Mouse (Mus musculus) midbrain, embryonic 13.5 days (tissue): ENCODE measurements around the gene Ppp2r5a. TPM values are rescaled to one million over a fixed set of nuclear protein-coding genes. Genes with fewer than 3 reads are reported as not detected.

ENCODE experiments used
- polyA plus RNA-seq: library from polyadenylated mRNA; unstranded; fragments of >200 nt; fragmentation: Nextera tagmentation; extraction: Ambion mirVana; gene quantifications from 2 replicates; pipeline ENCODE4 v1.2.1, GENCODE M21; 2015

Ppp2r5a gene
- polyA plus RNA-seq, 1 experiment from 2014 or later, result 7.3 TPM

Other genes starting within 250 kb of the Ppp2r5a start
- not detected in 2 replicates for gene Fam71a, start 238.5 kb downstream of the Ppp2r5a start, polyA plus RNA-seq
- 0.83 and 1.2 TPM in 2 replicates for gene Atf3, start 185.2 kb downstream of the Ppp2r5a start, polyA plus RNA-seq
- gene Nenf, start 85.1 kb downstream of the Ppp2r5a start, polyA plus RNA-seq, result 81.7 and 87.5 TPM in 2 replicates
- gene Tmem206, start 77.4 kb downstream of the Ppp2r5a start, polyA plus RNA-seq, result 46.9 and 48.7 TPM in 2 replicates
- 19.0 and 21.2 TPM in 2 replicates for gene Dtl, start 172.3 kb upstream of the Ppp2r5a start, polyA plus RNA-seq
- gene Ints7, start 172.4 kb upstream of the Ppp2r5a start, polyA plus RNA-seq, result 47.2 and 52.0 TPM in 2 replicates